Mouse (Mus musculus): ENCODE results near the gene Hadha.

Hadha gene

DNA sequence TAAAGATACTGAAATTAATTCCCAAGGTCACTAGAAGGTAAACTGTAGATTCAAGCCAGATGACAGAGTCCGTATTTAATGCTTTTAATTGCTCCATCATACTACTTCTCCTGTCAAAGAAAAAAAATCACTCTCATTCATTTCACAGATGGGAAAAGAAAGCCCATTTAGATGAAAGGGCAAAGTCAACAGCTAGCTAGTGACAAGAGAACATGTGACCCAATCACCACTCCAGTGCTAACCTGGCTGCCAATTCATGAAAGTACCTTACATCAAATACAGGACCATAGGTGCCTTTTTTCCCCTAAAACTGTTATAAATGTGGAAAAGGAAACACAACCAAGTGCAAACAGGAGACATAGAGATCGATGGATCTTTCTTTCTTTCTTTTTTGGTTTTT lies 1.7 kb downstream of the Hadha start:
- DNase-seq = no peak

DNA sequence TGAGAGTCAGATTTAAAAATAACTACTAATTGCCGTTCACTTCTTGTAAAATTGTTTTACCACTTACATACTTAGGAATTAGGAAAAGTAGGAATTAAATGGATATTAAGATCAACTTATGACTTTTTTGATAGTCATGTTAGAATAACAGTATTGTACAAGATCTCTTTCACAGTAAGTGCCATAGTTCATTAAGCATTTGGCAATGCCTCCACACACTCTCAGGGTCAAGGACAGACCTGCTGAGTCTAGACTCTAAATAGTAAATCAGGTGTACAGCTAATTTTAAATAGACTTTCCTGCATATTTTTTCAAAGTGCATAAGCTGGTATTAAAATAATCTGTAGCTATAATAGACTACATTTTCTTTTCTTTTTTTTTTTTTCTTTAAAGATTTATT lies 2.5 kb downstream of the Hadha start:
- no peak for DNase-seq

- DNase-seq = no peak
Measured at GRCm38 (mm10) chr5:30152007-30152406, 3.0 kb downstream of the Hadha start.

- DNase-seq = no peak
Measured at GRCm38 (mm10) chr5:30148133-30148920, 6.6 kb downstream of the Hadha start.

GRCm38 (mm10) chr5:30146526-30146925 lies 8.4 kb downstream of the Hadha start:
- no peak for DNase-seq

DNA sequence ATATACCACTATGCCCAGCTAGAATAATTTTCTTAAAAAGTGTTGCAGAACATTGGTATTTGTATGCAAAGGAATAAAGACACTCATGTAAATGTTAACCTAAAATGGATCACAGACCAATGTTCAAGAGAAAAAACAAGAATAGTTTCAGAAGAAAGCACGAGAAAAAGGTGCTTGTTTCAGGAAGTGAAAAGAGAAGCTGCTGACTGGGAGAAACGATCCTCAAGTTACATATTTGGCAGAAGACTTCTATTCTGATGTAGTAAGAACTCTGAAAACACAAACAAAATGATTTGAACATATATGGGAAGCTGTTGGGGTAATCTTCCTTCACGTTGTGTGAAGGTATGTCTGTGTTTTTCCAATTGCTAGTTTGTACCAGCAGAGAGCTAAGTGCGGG lies 16.8 kb downstream of the Hadha start:
- DNase-seq = no peak

DNA sequence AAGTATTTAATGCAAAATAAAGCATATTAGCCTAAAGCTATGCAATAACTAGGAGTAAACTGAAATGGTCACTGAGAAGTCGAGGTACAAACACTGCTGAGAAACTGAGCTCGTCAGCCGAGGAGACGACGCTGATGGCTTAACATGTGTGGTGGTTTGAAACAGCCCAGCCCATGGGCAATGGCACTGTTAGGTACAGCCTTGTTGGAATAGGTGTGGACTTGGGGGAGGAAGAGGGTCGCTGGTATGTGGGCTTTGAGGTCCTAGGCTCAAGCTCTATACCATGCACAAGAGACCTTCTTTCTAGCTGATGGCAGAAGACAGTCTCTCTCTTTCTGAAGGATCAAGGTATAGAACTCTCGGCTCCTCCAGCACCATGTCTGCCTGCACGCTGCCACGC lies 17.7 kb downstream of the Hadha start:
- DNase-seq = no peak

- DNase-seq = no peak
Measured at GRCm38 (mm10) chr5:30135711-30136231, 19.2 kb downstream of the Hadha start.

DNA sequence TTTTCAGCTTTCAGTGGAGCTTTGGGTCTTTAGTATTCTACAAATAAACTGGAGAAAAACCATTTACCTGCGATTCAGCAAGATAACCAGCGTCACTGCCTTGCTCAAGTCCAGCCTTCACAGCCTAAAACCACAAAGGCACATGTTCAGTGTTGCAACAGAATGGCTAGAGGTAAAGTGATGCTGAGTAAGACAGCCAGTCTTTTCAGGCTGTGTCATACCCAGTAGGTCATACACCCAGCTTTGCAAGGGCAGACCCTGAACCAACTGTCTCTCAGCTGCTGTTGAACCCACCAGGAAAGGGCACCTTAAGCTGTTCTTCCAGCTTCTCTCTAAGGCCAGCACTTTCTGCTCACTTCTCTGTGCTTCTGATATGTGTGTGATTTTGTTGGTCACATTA lies 22.8 kb downstream of the Hadha start:
- DNase-seq = no peak

- DNase-seq = no peak
Measured at GRCm38 (mm10) chr5:30131246-30131645, 23.7 kb downstream of the Hadha start.

DNA sequence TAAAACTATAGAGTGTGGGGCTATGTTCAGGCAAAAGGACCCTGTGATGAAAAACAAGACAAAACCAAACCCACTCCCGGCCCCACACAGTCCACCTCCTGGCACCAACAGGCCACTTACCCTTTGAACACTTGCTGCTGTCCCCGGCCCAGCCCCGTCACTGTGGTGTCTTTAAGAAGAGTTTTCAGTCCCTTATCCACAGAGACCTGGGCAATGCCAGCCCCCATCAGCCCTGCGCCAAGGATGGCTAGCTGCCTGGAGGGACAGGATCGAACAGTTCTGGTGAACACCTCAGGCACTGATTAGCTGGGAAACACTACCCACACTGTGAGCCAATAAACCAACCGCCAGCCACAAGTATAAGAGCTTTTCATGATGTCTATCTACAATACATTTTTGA lies 26.3 kb downstream of the Hadha start:
- no peak for DNase-seq

- no peak for DNase-seq
Measured at GRCm38 (mm10) chr5:30127921-30128597, 26.9 kb downstream of the Hadha start.

GRCm38 (mm10) chr5:30126756-30127155 lies 28.2 kb downstream of the Hadha start:
- DNase-seq = no peak

- peak; percentile 35 to 52 for DNase-seq
Measured at GRCm38 (mm10) chr5:30125587-30125986, 29.4 kb downstream of the Hadha start.

DNA sequence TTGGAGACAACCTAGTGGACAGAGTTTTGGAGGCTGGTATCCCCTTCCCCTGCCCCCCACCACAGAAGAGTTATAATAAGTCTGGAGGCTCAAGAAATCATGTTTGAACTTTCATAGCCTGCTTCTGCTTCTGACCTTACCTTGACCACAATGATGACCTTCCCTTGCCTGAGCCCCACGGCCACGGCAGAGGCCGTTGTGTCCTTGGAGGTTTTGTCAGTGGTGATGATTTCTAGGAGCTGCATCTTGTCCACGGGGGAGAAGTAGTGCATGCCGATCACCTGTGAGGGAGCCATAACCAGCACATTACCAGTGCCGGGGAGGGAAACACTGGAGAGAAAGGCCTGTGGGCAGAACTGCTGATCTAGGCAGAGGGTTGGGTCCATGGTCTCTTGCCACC lies 32.5 kb downstream of the Hadha start:
- no peak for DNase-seq

DNA sequence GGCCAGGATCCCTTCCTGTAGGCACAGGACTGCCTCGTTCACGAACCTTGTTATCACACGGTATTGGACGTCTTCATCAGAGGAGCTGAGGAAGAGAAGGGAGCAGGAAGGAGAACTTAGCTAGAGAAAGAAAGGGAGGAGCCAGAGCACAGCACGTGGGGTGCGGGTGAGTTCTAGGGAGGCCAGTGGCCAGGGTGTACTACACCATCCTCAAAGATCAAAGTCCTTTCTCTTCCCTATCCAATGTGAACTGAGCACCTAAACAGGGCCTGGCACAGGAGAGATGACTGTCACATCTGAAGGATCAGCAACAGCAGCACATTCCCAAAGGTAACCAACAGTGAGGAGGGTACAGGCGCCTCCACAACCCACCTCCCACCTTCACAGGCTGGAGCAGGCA lies 34.9 kb downstream of the Hadha start:
- DNase-seq = no peak

DNA sequence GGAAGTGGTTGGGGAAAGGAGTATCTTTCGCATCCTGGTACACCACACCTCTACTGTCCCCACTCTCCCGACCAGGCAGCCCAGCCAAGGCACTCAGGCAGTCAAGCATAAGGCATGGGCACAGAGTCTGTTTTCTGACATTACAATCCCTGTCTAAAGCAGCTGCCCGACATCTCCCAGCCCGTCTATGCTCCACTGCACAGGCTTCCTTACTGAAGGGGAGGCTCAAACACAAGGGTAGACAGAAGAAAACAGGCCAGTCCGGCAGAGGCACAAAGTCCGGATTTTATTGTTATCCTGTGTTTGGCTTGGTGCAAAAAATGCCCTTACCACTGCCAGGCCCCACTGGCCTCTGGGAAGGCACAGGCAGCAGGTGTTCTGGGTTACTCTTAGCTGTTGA lies 35.8 kb downstream of the Hadha start:
- no peak for DNase-seq

DNA sequence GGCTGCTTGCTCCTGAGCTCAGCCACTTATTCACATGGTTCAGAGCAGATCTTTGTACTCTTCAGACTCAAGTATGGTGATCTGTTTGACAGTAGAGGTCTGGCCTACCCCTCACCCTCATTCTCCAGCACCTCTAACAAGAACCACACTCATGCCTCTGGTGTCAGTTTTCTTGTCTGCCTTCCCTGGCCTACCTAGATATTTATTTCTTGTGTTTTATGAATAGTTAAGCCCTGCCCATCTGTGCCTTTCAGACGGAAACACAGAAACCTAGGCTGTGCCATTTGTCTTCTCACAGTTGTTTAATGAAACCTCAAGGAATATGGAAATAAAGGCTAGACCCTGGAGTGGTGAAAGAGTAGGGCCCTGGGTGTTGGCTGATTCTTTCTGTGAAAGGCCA lies 36.9 kb downstream of the Hadha start:
- no peak for DNase-seq

GRCm38 (mm10) chr5:30115718-30116117 lies 39.2 kb downstream of the Hadha start:
- DNase-seq = peak in 1 of 2 experiments; percentile 30

DNA sequence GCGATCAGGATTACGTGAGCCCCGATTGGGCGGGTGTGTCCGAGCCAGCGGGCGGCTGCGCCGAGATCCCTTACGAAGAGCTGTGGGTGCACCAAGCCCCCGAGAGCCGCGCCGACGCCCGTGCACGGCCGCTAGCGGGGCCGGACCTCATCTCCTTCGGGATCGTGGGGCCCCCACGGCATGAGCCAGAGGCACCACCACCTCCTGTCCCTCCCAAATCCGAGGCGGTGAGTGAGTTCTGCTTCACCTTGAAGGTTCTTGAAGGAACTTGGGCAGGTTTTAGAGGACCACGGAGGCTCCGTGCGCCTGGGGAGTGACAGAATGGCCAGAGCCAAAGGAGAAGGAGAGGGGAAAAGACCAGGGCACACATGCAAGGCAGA lies 40.2 kb downstream of the Hadha start:
- DNase-seq = no peak

GRCm38 (mm10) chr5:30113881-30114760 lies 40.8 kb downstream of the Hadha start:
- DNase-seq = peak; percentile 89 to 90

GRCm38 (mm10) chr5:30112533-30113068 lies 42.4 kb downstream of the Hadha start:
- no peak for DNase-seq

- no peak for DNase-seq
Measured at GRCm38 (mm10) chr5:30111771-30112170, 43.2 kb downstream of the Hadha start.
